Mouse (Mus musculus): ENCODE results near the gene Cfdp1. TPM values are rescaled to one million over a fixed set of nuclear protein-coding genes. Genes with fewer than 3 reads are reported as not detected.

Gene Cfdp1
- polyA plus RNA-seq, 1 experiment from 2014 or later = 194 TPM

DNA sequence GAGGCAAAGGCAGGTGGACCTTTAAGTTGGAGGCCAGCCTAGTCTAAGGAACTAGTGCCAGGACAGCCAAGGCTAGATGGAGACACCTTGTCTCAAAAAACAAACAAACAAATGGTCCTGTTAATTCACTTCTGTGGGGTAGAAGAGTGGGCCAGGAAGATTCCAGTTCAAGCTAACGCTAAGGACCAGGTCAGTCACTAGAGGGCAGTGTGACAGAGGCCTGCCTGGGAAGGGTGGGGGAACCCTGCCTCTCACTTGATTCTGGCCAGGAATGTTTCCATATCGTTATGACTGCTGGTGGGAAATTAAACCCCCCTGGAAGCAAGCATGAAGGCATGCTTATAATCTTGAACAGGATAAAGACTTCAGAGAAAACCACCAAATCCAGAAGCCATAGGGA is 27.5 kb upstream of the Cfdp1 start:
- H3K4me2 ChIP-seq = no peak overlapping the region
- no peak for ATAC-seq (ENCODE audit: low FRiP score)
- no peak overlapping the region for H3K4me3 ChIP-seq (replicated peaks)
- peaks cover 4% of the 10 kb centered on the region; the same call in 1 of the 2 replicates for H3K4me1 ChIP-seq
- H3K27ac ChIP-seq (replicated peaks) = no peak overlapping the region
- 0% methylated on average over 2 of the region's 2 CpGs for WGBS
- no peaks in the 10 kb centered on the region for H3K36me3 ChIP-seq
- no peaks in the 10 kb centered on the region for H3K27me3 ChIP-seq (replicated peaks)
- no peaks in the 10 kb centered on the region for H3K9me3 ChIP-seq (replicated peaks)
- H3K9ac ChIP-seq (replicated peaks) = no peak overlapping the region

- Histone ChIP-seq H3K36me3 (no peaks in the 10 kb centered on the region), H3K4me2 (no peak overlapping the region), H3K27me3 (replicated peaks) (no peaks in the 10 kb centered on the region), H3K27ac (replicated peaks) (no peak overlapping the region), H3K9me3 (replicated peaks) (no peaks in the 10 kb centered on the region), H3K4me3 (replicated peaks) (no peak overlapping the region), H3K9ac (replicated peaks) (no peak overlapping the region), H3K4me1 (peaks cover 9% of the 10 kb centered on the region; the same call in 1 of the 2 replicates)
- WGBS = 69% methylated on average over 9 of the region's 9 CpGs
- ATAC-seq (ENCODE audit: low FRiP score) = no peak
These were observed 23.6 kb upstream of the Cfdp1 start for GRCm38 (mm10) chr8:111877711-111878110.

- under 1% methylated on average over 45 of the region's 53 CpGs for WGBS
- Histone ChIP-seq H3K27me3 (replicated peaks) (no peaks in the 10 kb centered on the region), H3K4me3 (replicated peaks) (peak within 1 kb of the TSS; percentile 93), H3K4me1 (peaks cover 9% of the 10 kb centered on the region; the same call in 1 of the 2 replicates), H3K27ac (replicated peaks) (peak within 1 kb of the TSS; percentile 86), H3K36me3 (no peaks in the 10 kb centered on the region), H3K4me2 (peak within 1 kb of the TSS; percentile 80), H3K9ac (replicated peaks) (peak within 1 kb of the TSS; percentile 73), H3K9me3 (replicated peaks) (no peaks in the 10 kb centered on the region)
- ATAC-seq (ENCODE audit: low FRiP score) = peak; percentile 98
These were observed 22.4 kb upstream of the Cfdp1 start, which contains the start of gene Tmem170 for GRCm38 (mm10) chr8:111876355-111876948. Tmem170 (minus strand) TSS chr8:111876750.

DNA sequence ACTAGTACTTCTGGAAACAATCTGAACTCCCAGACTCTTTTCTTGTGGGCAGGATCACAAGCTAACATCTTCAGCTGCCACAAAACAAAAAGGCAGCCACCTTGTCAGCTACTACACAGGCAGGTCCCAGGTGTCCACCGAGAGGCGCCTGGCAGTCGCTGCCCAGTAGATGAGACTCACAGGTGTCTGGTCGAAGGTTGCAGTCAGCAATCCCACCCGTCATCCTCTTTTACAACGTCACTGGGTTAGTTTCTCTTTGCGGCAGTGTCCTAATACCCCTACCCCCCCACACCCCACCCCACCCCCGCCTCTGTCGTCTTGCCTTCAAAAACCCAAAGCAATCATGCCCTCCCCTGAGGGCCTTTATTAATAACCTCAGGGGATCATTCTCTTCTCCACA is 21.7 kb upstream of the Cfdp1 start:
- ATAC-seq (ENCODE audit: low FRiP score) = no peak
- H3K4me2 ChIP-seq = peak overlapping the region; percentile 80
- H3K27me3 ChIP-seq (replicated peaks) = no peaks in the 10 kb centered on the region
- WGBS = 26% methylated on average over 9 of the region's 9 CpGs
- H3K27ac ChIP-seq (replicated peaks) = no peak overlapping the region
- no peaks in the 10 kb centered on the region for H3K36me3 ChIP-seq
- H3K9me3 ChIP-seq (replicated peaks) = no peaks in the 10 kb centered on the region
- H3K4me1 ChIP-seq = peaks cover 9% of the 10 kb centered on the region; the same call in 1 of the 2 replicates
- peak overlapping the region; percentile 73 for H3K9ac ChIP-seq (replicated peaks)
- peak overlapping the region; percentile 93 for H3K4me3 ChIP-seq (replicated peaks)

DNA sequence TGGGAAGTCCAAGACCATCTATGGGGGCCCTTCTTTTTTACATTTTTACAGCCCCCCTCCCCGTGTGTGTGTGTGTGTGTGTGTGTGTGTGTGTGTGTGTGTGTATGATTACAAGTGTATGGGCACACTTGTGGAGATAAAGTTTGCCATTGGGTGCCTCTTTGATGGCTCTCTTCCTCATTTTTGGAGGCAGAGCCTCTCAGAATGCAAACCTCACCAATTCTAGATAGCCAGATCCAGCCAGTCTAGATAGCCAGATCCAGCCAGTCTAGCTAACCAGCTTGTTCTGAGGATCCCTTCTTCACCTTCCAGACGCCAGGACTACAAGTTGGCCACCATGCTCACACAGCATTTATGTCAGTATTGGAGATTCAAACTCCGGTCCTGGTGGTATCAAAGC is 17.2 kb upstream of the Cfdp1 start:
- Histone ChIP-seq H3K9me3 (replicated peaks) (no peaks in the 10 kb centered on the region), H3K4me1 (peaks cover 5% of the 10 kb centered on the region; the same call in 1 of the 2 replicates), H3K4me2 (no peak overlapping the region), H3K9ac (replicated peaks) (no peak overlapping the region), H3K27ac (replicated peaks) (no peak overlapping the region), H3K4me3 (replicated peaks) (no peak overlapping the region), H3K36me3 (no peaks in the 10 kb centered on the region), H3K27me3 (replicated peaks) (no peaks in the 10 kb centered on the region)
- no peak for ATAC-seq (ENCODE audit: low FRiP score)
- 92% methylated on average over 3 of the region's 3 CpGs for WGBS

DNA sequence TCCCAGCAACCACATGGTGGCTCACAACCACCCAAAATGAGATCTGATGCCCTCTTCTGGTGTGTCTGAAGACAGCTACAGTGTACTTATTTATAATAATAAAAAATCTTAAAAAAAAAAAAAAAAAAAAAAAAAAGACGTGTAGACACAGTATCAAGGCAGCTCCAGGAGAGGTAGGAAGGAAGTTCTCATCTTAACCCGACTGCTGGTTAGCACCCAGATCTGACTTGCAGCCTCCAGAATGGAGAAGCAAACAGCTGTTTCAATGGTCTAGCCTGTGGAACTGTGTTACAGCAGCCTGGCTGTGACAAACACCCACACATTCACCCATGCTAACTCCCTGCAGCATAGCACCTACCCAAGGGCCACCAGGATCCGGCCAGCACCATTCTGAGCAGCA is 16.3 kb upstream of the Cfdp1 start:
- H3K4me3 ChIP-seq (replicated peaks) = no peak overlapping the region
- peaks cover 3% of the 10 kb centered on the region; the same call in 1 of the 2 replicates for H3K36me3 ChIP-seq
- H3K9me3 ChIP-seq (replicated peaks) = no peaks in the 10 kb centered on the region
- no peaks in the 10 kb centered on the region for H3K4me1 ChIP-seq
- 99% methylated on average over 3 of the region's 3 CpGs for WGBS
- no peak for ATAC-seq (ENCODE audit: low FRiP score)
- no peaks in the 10 kb centered on the region for H3K27me3 ChIP-seq (replicated peaks)
- H3K9ac ChIP-seq (replicated peaks) = no peak overlapping the region
- no peak overlapping the region for H3K4me2 ChIP-seq
- H3K27ac ChIP-seq (replicated peaks) = no peak overlapping the region

DNA sequence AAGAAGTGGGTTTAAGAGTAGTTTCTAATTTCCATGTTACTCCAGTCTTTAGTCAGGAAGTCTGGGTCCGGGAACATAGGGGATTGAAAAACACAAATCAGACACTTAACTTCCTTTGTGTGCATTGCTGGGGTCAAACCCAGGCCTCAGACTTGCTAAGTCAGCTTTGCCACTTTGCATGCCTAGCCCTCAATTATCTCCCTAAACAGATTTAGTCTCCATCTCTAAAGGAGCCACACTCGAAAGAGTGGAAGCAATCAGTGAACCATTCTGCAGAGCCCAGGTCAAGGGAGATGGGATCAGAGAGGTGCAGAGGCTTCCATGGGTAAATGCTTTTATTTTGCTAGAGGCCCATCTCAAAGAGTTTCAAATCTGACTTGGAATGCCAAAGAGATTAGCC is 14.6 kb upstream of the Cfdp1 start:
- no peaks in the 10 kb centered on the region for H3K27me3 ChIP-seq (replicated peaks)
- H3K27ac ChIP-seq (replicated peaks) = no peak overlapping the region
- WGBS = 46% methylated on average over 2 of the region's 2 CpGs
- no peak for ATAC-seq (ENCODE audit: low FRiP score)
- no peak overlapping the region for H3K4me2 ChIP-seq
- H3K9me3 ChIP-seq (replicated peaks) = no peaks in the 10 kb centered on the region
- H3K4me3 ChIP-seq (replicated peaks) = no peak overlapping the region
- H3K9ac ChIP-seq (replicated peaks) = no peak overlapping the region
- no peaks in the 10 kb centered on the region for H3K4me1 ChIP-seq
- H3K36me3 ChIP-seq = peaks cover 3% of the 10 kb centered on the region; the same call in 1 of the 2 replicates

- H3K27ac ChIP-seq (replicated peaks) = no peak overlapping the region
- no peak overlapping the region for H3K9ac ChIP-seq (replicated peaks)
- H3K4me3 ChIP-seq (replicated peaks) = no peak overlapping the region
- 86% methylated on average over 6 of the region's 6 CpGs for WGBS
- H3K9me3 ChIP-seq (replicated peaks) = no peaks in the 10 kb centered on the region
- no peaks in the 10 kb centered on the region for H3K4me1 ChIP-seq
- ATAC-seq (ENCODE audit: low FRiP score) = no peak
- peaks cover 3% of the 10 kb centered on the region; the same call in 1 of the 2 replicates for H3K36me3 ChIP-seq
- no peaks in the 10 kb centered on the region for H3K27me3 ChIP-seq (replicated peaks)
- H3K4me2 ChIP-seq = no peak overlapping the region
These were observed 11.8 kb upstream of the Cfdp1 start for GRCm38 (mm10) chr8:111865857-111866256.

GRCm38 (mm10) chr8:111865130-111865852 is 11.2 kb upstream of the Cfdp1 start:
- Histone ChIP-seq H3K9ac (replicated peaks) (no peak overlapping the region), H3K9me3 (replicated peaks) (no peaks in the 10 kb centered on the region), H3K4me1 (no peaks in the 10 kb centered on the region), H3K27me3 (replicated peaks) (no peaks in the 10 kb centered on the region), H3K27ac (replicated peaks) (no peak overlapping the region), H3K4me2 (no peak overlapping the region), H3K36me3 (peaks cover 3% of the 10 kb centered on the region; the same call in 1 of the 2 replicates), H3K4me3 (replicated peaks) (no peak overlapping the region)
- WGBS = 95% methylated on average over 8 of the region's 8 CpGs
- ATAC-seq (ENCODE audit: low FRiP score) = no peak

- Histone ChIP-seq H3K4me2 (no peak overlapping the region), H3K27me3 (replicated peaks) (no peaks in the 10 kb centered on the region), H3K27ac (replicated peaks) (no peak overlapping the region), H3K36me3 (peaks cover 3% of the 10 kb centered on the region; the same call in 1 of the 2 replicates), H3K9ac (replicated peaks) (no peak overlapping the region), H3K4me1 (no peaks in the 10 kb centered on the region), H3K9me3 (replicated peaks) (no peaks in the 10 kb centered on the region), H3K4me3 (replicated peaks) (no peak overlapping the region)
- 94% methylated on average over 8 of the region's 8 CpGs for WGBS
- no peak for ATAC-seq (ENCODE audit: low FRiP score)
These were observed 10.6 kb upstream of the Cfdp1 start for GRCm38 (mm10) chr8:111864648-111865047.

- H3K9ac ChIP-seq (replicated peaks) = no peak overlapping the region
- no peak for ATAC-seq (ENCODE audit: low FRiP score)
- H3K9me3 ChIP-seq (replicated peaks) = no peaks in the 10 kb centered on the region
- no peaks in the 10 kb centered on the region for H3K27me3 ChIP-seq (replicated peaks)
- WGBS = 89% methylated on average over 4 of the region's 4 CpGs
- no peak overlapping the region for H3K4me3 ChIP-seq (replicated peaks)
- no peaks in the 10 kb centered on the region for H3K4me1 ChIP-seq
- no peak overlapping the region for H3K27ac ChIP-seq (replicated peaks)
- H3K4me2 ChIP-seq = no peak overlapping the region
- peaks cover 3% of the 10 kb centered on the region; the same call in 1 of the 2 replicates for H3K36me3 ChIP-seq
These were observed 9.2 kb upstream of the Cfdp1 start for GRCm38 (mm10) chr8:111863280-111863679.

DNA sequence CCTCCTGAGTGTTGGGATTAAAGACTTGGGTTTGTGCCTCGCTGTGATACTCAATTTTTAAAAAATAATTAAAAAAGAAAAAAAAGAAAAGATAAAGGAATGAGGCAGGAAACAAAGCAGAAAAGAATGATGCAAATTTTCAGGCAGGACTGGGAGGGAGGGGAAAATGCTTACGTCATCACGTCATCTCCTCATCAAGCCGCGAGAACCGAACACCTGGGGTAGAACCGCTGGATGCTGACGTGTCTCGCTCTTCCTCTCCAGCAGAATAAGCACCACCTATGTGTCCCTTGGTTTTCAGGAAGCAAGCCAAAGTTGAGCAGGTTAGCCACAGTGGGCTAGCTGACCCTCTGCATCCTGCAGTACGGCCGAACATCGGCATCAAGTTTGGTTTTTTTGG is 1.9 kb upstream of the Cfdp1 start:
- WGBS = 90% methylated on average over 12 of the region's 12 CpGs
- Histone ChIP-seq H3K9ac (replicated peaks) (no peak overlapping the region), H3K36me3 (no peaks in the 10 kb centered on the region), H3K4me1 (peaks cover 25% of the 10 kb centered on the region), H3K27ac (replicated peaks) (no peak overlapping the region), H3K4me2 (no peak overlapping the region), H3K4me3 (replicated peaks) (no peak overlapping the region), H3K27me3 (replicated peaks) (no peaks in the 10 kb centered on the region), H3K9me3 (replicated peaks) (no peaks in the 10 kb centered on the region)
- ATAC-seq (ENCODE audit: low FRiP score) = no peak

All from neural tube, embryonic 15.5 days (tissue).